Mouse (Mus musculus) lung, embryonic 14.5 days (tissue): ENCODE data around the gene Tnnt3. TPM values are rescaled to one million over a fixed set of nuclear protein-coding genes. Genes with fewer than 3 reads are reported as not detected.
A peak's percentile ranks its signal among the peaks of the same experiment; 100 is the strongest.

Experiments
- ATAC-seq: fragments of 200-750 bp; cut with Nextera tagmentation; 2 replicates; pipeline ENCODE4 v1.8.0; 2017; ENCODE audit warnings: mild to moderate bottlenecking, moderate TSS enrichment, moderate library complexity; ENCODE audit not compliant: insufficient read depth
- DNase-seq: peaks from one replicate; pipeline ENCODE4 v3.0.0-alpha.2; 2015
- H3K27ac ChIP-seq: fragments of 300-500 bp; sonication (generic); 2 replicates; pipeline ENCODE4 v1.5.1; 2014; ENCODE audit warnings: low read depth, mild to moderate bottlenecking, moderate library complexity
- H3K27me3 ChIP-seq: fragments of 300-500 bp; sonication (generic); 2 replicates; pipeline ENCODE4 v1.6.1; 2014; ENCODE audit warnings: low read length, control low read depth; ENCODE audit not compliant: insufficient read depth
- H3K36me3 ChIP-seq: fragments of 300-500 bp; sonication (generic); 2 replicates; pipeline ENCODE4 v1.6.1; 2014; ENCODE audit warnings: control low read depth; ENCODE audit not compliant: insufficient read depth
- H3K4me1 ChIP-seq: fragments of 300-500 bp; sonication (generic); 2 replicates; pipeline ENCODE4 v1.6.1; 2014; ENCODE audit warnings: antibody characterized with exemption, control low read depth; ENCODE audit not compliant: insufficient read depth
- H3K4me2 ChIP-seq: fragments of 300-500 bp; sonication (generic); 2 replicates; pipeline ENCODE4 v1.6.1; 2014; ENCODE audit warnings: mild to moderate bottlenecking
- H3K4me3 ChIP-seq: fragments of 300-500 bp; sonication (generic); 2 replicates; pipeline ENCODE4 v1.5.1; 2014; ENCODE audit warnings: low read depth, low read length
- H3K9ac ChIP-seq: fragments of 300-500 bp; sonication (generic); 2 replicates; pipeline ENCODE4 v1.6.1; 2014
- H3K9me3 ChIP-seq: fragments of 300-500 bp; sonication (generic); 2 replicates; pipeline ENCODE4 v1.6.1; 2016; ENCODE audit warnings: low read depth, low read length, control low read depth
- CTCF ChIP-seq: IDR thresholded peaks from 2 replicates; pipeline ENCODE4 v1.5.1; 2016; ENCODE audit warnings: antibody characterized with exemption, low read depth
- WGBS: fragments of 180-500 bp; shearing (Covaris S2); extraction: QIAGEN DNeasy Blood & Tissue Kit; methylation state at CpG from one replicate; pipeline ENCODE4 v1.1.7; 2014; 5-methylcytosine and 5-hydroxymethylcytosine counted together
- polyA plus RNA-seq: library from polyadenylated mRNA; unstranded; fragments of >200 nt; fragmentation: Nextera tagmentation; extraction: Ambion mirVana; gene quantifications from 2 replicates; pipeline ENCODE4 v1.2.1, GENCODE M21; 2014

Gene Tnnt3
- polyA plus RNA-seq, 1 experiment from 2014 or later: 1.5 TPM

DNA sequence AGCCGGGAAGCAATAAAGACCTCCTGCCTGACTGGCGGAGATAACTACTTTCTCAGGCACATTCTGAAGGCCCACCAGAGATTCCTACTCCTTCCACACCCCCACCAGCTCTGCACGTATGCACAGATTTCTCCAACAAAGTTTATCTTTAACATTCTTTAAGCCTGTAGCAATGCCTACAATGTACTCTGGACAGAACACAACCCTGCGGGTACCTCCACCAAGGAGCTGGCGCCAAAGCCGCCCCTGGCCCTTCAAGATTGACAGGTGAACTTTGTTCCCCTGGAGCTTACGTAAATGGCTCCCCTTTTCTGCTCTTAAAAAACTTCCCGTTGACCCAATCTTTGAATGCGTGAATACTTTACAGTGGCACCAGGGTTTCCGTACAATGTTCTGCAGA is 30.7 kb downstream of the Tnnt3 start:
- H3K27me3 ChIP-seq: no peaks in the 10 kb centered on the region
- H3K27ac ChIP-seq: peak overlapping the region; percentile 68; the same call in 1 of the 2 replicates
- peaks cover 55% of the 10 kb centered on the region for H3K4me1 ChIP-seq
- DNase-seq (peak; percentile 34), ATAC-seq (no peak)
- H3K36me3 ChIP-seq: no peaks in the 10 kb centered on the region
- H3K4me3 ChIP-seq: no peak overlapping the region
- H3K9me3 ChIP-seq: no peaks in the 10 kb centered on the region
- 46% methylated on average over 10 of the region's 10 CpGs for WGBS
- no peak overlapping the region for H3K9ac ChIP-seq
- no peak overlapping the region for H3K4me2 ChIP-seq
- TF ChIP-seq CTCF: no peak

- Histone ChIP-seq H3K4me2 (peak overlapping the region; percentile 79; the same call in 1 of the 2 replicates), H3K9ac (no peak overlapping the region)
- WGBS: 67% methylated on average over 4 of the region's 4 CpGs
Observed at GRCm38 (mm10) chr7:142531973-142532521, 33.4 kb downstream of the Tnnt3 start.

DNA sequence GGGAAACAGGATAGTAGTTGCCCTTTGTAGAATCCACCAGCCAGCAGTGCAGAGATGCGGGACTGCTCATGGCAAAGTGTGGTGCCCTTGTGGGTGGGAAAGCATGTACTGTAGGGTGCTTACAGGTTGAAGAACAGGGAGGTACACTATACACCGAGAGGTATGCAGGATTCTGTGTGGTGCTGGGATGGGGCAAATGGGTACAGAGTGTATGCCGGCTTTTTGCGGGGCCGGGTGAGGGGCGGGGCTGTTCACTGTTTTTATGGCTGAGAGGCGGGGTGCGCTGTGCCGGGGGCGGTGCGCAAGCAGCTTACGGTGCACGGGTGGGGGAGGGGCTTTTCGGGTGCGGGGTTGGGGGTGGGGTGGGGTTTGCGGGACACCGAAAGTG is 34.0 kb downstream of the Tnnt3 start, which contains the start of gene Mrpl23:
TSS of gene Mrpl23 (plus strand) at position 16 of the 388 bp plus-strand sequence.
- TF ChIP-seq CTCF: no peak
- 3% methylated on average over 17 of the region's 17 CpGs for WGBS
- ATAC-seq: peak; percentile 51
- Histone ChIP-seq H3K36me3 (peaks cover 10% of the 10 kb centered on the region; the same call in 1 of the 2 replicates), H3K27me3 (no peaks in the 10 kb centered on the region), H3K27ac (peak within 1 kb of the TSS; percentile 97), H3K9me3 (no peaks in the 10 kb centered on the region), H3K4me2 (peak within 1 kb of the TSS; percentile 79), H3K9ac (peak within 1 kb of the TSS; percentile 75), H3K4me1 (peaks cover 41% of the 10 kb centered on the region), H3K4me3 (peak within 1 kb of the TSS; percentile 58)
- DNase-seq: peak; percentile 53

More at GRCm38 (mm10) chr7:142531973-142532521, 33.4 kb downstream of the Tnnt3 start:
- ATAC-seq: peak; percentile 1
- H3K27me3 ChIP-seq: no peaks in the 10 kb centered on the region
- TF ChIP-seq CTCF: no peak
- H3K4me3 ChIP-seq: no peak overlapping the region
- DNase-seq: no peak
- H3K9me3 ChIP-seq: no peaks in the 10 kb centered on the region
- H3K27ac ChIP-seq: peak overlapping the region; percentile 97
- peaks cover 46% of the 10 kb centered on the region for H3K4me1 ChIP-seq
- H3K36me3 ChIP-seq: peaks cover 4% of the 10 kb centered on the region; the same call in 1 of the 2 replicates

DNA sequence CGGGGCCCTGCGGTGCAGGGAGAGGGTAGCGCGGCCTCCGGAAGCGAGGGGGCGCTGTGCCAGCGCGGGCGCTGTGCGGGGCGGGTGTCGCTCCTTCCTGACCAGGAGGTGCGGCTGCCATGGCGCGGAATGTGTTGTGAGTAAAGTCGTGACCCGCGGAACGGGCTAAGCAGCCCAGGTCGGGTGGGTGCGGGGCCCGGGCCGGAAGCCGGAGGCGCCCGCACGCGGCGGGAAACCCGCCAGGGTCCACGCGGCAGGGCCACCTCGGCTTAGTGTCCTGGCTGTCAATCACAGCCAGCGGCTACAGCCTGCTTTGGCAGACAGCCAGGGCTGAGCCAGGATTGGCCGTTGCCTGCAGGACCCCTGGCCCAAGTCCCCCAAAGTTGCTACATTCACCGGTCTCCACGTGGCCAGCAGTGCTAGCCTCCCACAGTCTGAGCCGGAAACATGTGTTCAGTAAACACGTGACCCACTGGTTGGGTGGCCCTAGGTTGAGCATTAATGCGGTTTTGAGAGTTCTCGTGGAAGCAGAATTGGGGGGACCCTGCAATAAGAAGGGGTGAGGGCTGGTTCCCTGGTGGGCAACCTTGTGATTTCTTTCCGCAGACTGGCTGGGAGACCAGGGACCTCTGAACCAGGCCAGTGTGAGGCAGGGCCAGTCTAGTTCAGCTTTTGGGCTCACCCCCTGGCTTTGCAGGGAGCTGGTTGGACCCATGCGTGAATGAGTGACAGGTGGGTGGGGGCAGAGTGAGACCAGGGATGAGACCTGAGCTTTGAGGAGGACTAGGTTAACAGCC is 34.6 kb downstream of the Tnnt3 start:
- H3K4me2 ChIP-seq: peak overlapping the region; percentile 79
- peaks cover 44% of the 10 kb centered on the region for H3K4me1 ChIP-seq
- H3K9ac ChIP-seq: peak overlapping the region; percentile 75
- peak; percentile 72 for TF ChIP-seq CTCF
- no peaks in the 10 kb centered on the region for H3K27me3 ChIP-seq
- no peaks in the 10 kb centered on the region for H3K9me3 ChIP-seq
- DNase-seq: peak; percentile 90
- peak; percentile 83 for ATAC-seq
- H3K4me3 ChIP-seq: peak overlapping the region; percentile 58
- peak overlapping the region; percentile 97 for H3K27ac ChIP-seq
- WGBS: 2% methylated on average over 44 of the region's 44 CpGs
- peaks cover 10% of the 10 kb centered on the region; the same call in 1 of the 2 replicates for H3K36me3 ChIP-seq

DNA sequence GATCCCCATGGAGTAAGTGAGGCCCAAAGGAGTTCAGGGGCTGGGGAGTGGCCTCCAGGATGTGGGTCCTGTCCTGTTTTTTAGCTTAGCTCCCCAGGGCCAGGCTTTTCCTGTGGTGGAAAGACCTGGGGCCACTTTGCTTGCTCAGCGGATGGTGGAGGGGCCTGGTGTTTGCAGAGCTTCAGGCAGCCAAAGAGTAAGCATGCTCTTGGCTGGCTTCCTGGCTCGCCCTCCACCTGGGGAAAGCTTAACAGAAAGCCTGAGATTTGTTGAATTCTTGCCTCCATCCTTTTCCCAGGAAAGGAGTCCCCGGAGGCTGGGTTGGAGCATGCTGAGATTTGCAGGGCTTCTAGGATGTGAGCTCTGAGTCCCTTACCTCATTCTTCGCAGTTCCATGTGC is 36.5 kb downstream of the Tnnt3 start:
- Histone ChIP-seq H3K9ac (0 out of 2 replicates have a peak overlapping the region, but pooled peaks have one; percentile 20), H3K4me3 (no peak overlapping the region), H3K36me3 (peaks cover 10% of the 10 kb centered on the region; the same call in 1 of the 2 replicates), H3K27ac (peak overlapping the region; percentile 97), H3K9me3 (no peaks in the 10 kb centered on the region), H3K4me2 (no peak overlapping the region), H3K4me1 (peaks cover 47% of the 10 kb centered on the region), H3K27me3 (no peaks in the 10 kb centered on the region)
- DNase-seq: peak; percentile 73
- ATAC-seq: no peak
- WGBS: 54% methylated on average over 4 of the region's 4 CpGs
- TF ChIP-seq CTCF: no peak

GRCm38 (mm10) chr7:142535832-142536231 is 37.2 kb downstream of the Tnnt3 start:
- no peak for TF ChIP-seq CTCF
- WGBS: 95% methylated on average over 5 of the region's 5 CpGs
- H3K4me2 ChIP-seq: no peak overlapping the region
- no peaks in the 10 kb centered on the region for H3K9me3 ChIP-seq
- H3K36me3 ChIP-seq: peaks cover 13% of the 10 kb centered on the region
- no peak overlapping the region for H3K4me3 ChIP-seq
- peak overlapping the region; percentile 97 for H3K27ac ChIP-seq
- peaks cover 47% of the 10 kb centered on the region for H3K4me1 ChIP-seq
- ATAC-seq (no peak), DNase-seq (no peak)
- H3K9ac ChIP-seq: no peak overlapping the region
- H3K27me3 ChIP-seq: no peaks in the 10 kb centered on the region

DNA sequence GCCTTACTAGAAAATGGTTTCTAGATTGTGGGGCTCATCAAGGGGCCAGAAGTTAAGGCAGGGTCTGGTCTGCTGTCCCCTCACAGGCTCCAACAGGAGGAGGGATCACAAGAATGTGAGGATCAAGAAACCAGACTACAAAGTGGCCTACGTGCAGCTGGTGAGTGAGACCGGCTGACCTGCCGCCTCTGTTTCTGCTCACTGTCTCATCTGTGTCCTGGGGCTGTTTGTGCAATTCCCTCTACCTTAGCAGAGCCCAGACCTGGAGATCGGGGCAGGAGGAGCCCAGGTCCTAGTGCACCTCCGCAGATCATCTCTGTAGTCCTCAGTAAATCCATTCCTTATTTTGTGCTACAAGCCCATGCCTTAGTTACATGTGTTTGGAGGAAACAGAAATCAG is 38.5 kb downstream of the Tnnt3 start:
- peaks cover 16% of the 10 kb centered on the region for H3K36me3 ChIP-seq
- H3K4me3 ChIP-seq: no peak overlapping the region
- no peak overlapping the region for H3K4me2 ChIP-seq
- H3K9me3 ChIP-seq: no peaks in the 10 kb centered on the region
- TF ChIP-seq CTCF: no peak
- no peaks in the 10 kb centered on the region for H3K27me3 ChIP-seq
- DNase-seq (no peak), ATAC-seq (no peak)
- no peak overlapping the region for H3K9ac ChIP-seq
- peak overlapping the region; percentile 83; the same call in 1 of the 2 replicates for H3K27ac ChIP-seq
- WGBS: 56% methylated on average over 5 of the region's 5 CpGs
- H3K4me1 ChIP-seq: peaks cover 48% of the 10 kb centered on the region
